Mouse (Mus musculus): ENCODE measurements around the gene Olfr434.
"Not testable (repeated sequence)": the region's sequence is repeated elsewhere in the genome, so short reads cannot be mapped to it uniquely, and the experiment has no call there.

Olfr434 gene

DNA sequence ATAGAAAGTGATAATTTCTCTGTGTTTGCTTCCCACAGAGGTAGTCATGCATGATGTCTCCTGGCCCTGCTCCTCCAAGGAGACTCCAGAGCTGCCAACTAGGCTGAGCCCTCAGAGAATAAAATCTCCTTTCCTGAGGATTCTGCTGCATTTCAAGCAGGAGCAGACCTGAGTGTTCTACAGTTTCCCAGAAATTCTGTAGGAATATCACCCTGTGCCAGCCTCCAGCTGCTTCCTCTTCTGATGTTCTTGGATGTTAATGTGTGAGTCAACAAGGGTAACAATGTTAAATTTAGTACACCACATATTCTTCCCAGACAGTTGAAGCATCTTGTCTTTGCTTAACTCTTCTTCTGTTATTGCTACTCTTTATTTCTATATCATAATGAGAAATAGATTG is at the start of gene Olfr434:
Olfr434 (plus strand) TSS at position 149 of the 400 bp plus-strand sequence.
- DNase-seq (ENCODE audit: extremely low spot score, low read depth, low spot score) = not testable (repeated sequence)

DNA sequence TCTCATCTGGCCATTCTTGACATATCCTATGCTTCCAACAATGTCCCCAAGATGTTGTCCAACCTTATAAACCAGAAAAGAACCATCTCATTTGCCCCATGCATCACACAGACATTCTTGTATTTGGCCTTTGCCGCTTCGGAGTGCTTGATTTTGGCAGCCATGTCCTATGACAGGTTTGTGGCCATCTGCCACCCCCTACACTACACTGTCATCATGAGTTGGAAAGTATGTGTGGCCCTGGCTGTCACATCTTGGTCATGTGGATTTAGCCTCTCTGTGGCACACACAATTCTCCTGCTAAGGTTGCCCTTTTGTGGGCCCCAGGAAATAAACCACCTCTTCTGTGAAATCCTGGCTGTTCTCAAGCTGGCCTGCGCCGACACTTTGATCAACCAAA is 45.6 kb upstream of the Olfr434 start:
- no peak for DNase-seq (ENCODE audit: extremely low spot score, low read depth, low spot score)

- DNase-seq (ENCODE audit: extremely low spot score, low read depth, low spot score) = no peak
These were observed 41.0 kb upstream of the Olfr434 start, which contains the start of gene Olfr13 for GRCm38 (mm10) chr6:43171840-43172239. Gene Olfr13 (plus strand): TSS chr6:43172140.

DNA sequence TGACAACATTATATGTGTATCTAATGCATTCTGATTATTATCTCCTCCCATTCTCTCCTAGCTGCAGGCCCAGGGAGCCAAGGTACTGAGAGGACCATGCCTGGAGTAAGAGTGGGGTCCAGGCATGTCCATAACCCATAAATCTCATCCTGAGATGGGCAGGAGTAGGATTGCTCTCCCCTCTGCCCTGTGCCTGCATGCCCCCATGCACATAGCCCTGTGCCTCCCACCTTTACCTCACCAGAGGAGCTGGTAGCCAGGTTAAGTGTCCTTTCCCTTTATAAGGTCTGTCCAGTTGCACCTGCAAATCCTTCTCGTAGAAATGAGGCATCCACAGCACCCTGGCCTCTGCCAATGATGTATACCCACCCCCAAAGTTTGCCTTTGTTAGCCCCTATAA is 34.7 kb upstream of the Olfr434 start:
- DNase-seq (ENCODE audit: extremely low spot score, low read depth, low spot score) = no peak

GRCm38 (mm10) chr6:43178584-43179501 is 34.0 kb upstream of the Olfr434 start:
- DNase-seq (ENCODE audit: extremely low spot score, low read depth, low spot score) = no peak

DNA sequence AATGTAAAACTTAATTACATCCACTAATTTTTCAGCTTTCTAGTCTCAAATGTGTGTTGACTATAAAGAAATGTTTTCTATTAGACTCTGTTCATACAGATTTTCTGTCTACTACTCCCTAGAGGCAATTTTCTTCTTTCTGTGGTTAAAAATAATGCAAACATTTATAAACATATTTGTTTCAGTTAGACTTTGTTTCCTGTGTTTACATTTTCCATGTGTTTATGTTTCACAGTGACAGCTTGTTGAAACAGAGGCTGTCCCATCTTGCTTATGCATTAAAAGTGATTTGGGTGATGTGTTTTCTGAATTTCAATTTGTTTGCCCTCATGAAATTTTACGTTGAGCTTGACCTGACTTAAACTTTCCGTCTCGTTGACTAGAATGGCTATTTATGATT is 21.8 kb upstream of the Olfr434 start:
- no peak for DNase-seq (ENCODE audit: extremely low spot score, low read depth, low spot score)

DNA sequence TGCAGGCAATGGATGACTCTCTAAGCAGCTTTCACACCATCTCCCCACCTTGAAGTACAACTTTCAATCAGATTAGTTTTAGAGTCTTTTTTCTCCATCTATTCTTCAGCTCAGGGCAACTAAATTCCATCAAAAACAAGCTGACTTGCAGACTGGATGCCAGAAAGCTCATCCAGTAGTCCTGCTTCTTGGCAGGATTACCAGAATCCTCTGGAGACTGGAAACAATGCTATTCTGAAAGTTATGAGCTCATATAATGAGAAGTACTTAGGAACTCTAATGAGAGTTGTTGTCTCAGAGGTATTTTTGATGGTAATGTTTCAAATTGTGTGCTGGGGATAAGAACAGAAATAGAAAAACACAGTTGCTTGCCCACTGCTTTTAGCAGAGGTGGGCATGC is 16.0 kb upstream of the Olfr434 start, which contains the start of gene Olfr435:
Olfr435 (plus strand) TSS at position 366 of the 400 bp plus-strand sequence.
- DNase-seq (ENCODE audit: extremely low spot score, low read depth, low spot score) = no peak

- DNase-seq (ENCODE audit: extremely low spot score, low read depth, low spot score) = no peak
These were observed 14.7 kb upstream of the Olfr434 start for GRCm38 (mm10) chr6:43198094-43198493.

DNA sequence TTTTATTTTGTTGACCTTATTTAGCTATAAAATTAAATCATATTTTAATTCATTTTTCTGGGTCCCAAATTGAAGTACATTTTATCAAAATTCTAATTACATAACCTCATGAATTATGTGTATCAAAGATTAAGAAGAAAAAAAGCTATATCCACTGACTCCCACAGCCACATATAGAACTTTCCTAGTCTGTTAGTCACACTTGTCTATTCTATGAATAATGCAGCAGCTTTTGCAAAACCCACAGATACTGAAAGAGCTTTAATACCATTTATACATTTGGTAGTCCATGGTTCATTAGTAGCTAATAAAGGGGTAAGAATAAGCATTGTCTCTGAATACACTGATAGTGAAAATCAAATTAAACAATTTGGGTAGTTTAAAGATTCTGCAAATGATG is 10.0 kb upstream of the Olfr434 start:
- DNase-seq (ENCODE audit: extremely low spot score, low read depth, low spot score) = no peak

GRCm38 (mm10) chr6:43205355-43205754 is 7.5 kb upstream of the Olfr434 start:
- no peak for DNase-seq (ENCODE audit: extremely low spot score, low read depth, low spot score)

- DNase-seq (ENCODE audit: extremely low spot score, low read depth, low spot score) = not testable (repeated sequence)
These were observed 18.4 kb downstream of the Olfr434 start, which contains the start of gene Olfr47 for GRCm38 (mm10) chr6:43231255-43231654. Gene Olfr47 (plus strand): TSS chr6:43231529.

DNA sequence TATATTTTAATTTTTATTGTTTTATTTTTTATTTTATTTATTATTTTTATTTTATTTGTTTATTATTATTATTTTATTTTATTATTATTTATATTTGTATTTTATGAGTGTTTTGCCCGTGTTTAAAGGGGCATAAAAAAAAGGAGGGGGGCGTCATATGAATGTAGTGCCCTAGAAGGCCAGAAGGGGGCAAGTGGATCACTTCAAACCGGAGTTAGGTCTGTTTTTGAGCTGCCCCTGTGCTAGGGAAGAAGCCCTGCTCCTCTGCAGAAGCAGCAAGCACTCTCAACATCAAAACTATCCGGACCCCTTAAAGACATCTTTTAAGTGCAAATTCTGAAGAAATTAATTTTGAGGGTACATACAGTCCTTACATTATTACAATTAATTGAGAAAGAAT is 29.2 kb downstream of the Olfr434 start:
- no peak for DNase-seq (ENCODE audit: extremely low spot score, low read depth, low spot score)

DNA sequence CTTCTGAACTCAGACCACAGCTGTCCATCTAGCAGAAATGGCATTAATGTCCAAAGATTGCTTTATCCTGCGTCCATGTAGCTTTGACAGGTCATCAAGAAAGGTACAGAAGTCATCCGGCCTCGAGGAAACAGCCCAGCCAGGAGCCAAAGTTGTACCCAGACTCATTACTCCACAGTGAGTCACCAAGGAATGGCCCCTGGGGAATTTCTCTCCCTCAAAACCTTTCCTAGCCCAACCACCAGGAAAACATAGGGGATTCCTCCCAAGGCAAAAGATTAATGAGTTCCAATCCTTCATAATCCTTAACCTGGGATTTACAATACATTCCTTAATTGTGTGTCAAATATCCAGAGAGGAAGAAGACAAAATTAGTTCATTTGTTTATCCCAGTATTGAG is 34.6 kb downstream of the Olfr434 start:
- no peak for DNase-seq (ENCODE audit: extremely low spot score, low read depth, low spot score)

GRCm38 (mm10) chr6:43252994-43253393 is 40.2 kb downstream of the Olfr434 start:
- DNase-seq (ENCODE audit: extremely low spot score, low read depth, low spot score) = no peak

- no peak for DNase-seq (ENCODE audit: extremely low spot score, low read depth, low spot score)
These were observed 41.5 kb downstream of the Olfr434 start for GRCm38 (mm10) chr6:43254193-43254926.

DNA sequence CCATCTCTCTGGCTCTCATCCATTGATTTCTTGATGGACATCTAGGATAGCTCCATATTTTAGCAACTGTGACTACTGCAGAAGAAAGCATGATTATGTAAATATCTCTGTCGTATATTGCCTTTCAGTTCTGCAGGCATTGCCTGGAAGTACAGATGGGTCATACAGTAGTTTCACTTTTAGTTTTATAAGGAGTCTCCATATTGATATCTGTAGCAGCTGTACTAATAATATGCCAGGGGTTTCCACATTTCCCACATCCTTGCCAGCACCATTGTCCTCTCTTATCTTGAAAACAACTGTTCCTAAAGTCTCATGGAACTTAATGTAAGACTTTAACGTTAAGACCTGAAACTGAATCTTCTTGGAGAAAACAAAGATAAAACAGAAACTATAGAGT is 47.9 kb downstream of the Olfr434 start:
- DNase-seq (ENCODE audit: extremely low spot score, low read depth, low spot score) = no peak

DNA sequence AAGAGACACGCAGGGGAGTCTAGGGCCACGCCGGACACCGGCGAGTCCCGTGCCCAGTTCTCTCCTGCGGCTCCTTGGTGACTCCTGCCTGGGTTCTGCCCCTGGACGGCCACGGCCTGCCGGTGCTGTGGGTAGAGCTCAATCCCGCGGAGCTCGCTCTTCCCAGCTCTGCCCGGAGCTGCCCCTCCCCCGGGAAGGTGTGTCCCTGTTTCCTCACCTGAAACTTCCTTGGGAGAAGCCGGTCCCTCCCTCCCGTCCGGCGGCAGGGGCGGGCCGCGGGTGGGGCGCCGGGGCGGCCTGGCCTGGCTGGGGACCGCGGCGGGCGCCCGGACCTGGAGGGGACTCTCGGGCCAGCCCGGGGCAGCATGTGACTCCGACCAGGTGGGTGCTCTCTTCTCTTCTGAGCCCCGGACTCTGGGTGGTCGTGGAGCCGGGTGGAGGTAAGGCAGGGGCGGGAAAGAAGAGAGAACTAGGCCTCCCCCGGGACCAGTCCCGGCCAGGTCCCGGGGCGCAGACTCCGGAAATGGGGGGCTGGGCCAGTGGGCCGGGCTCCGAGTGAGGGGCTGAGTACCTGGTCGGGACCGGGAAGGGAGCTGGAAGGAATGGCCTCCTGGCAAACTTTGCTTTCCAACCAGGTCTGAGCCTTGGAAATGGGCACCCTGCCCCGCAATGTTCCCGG is 52.7 kb downstream of the Olfr434 start, which contains the start of gene Arhgef5:
Arhgef5 (plus strand) TSS at position 220 of the 679 bp plus-strand sequence.
- DNase-seq (ENCODE audit: extremely low spot score, low read depth, low spot score) = no peak

DNA sequence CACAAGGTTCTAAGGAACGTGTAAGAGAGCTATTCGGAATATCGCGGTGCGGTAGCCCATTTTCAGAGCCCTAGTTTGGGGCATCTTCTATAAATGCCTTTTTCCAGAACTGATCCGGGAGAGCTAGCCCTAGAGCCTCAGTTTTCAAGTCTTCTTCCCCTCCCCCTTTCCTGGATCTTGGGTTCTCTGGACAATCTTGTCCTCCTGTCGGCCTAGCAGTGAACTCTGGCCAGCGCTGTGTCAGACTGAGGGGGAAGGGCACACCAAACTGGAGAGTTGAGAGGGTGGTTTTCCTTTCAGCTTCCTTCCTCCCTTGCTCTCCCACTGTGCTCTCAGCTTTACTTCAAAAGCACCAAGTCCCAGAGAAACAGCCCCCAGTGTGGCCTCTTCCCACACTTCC is 53.5 kb downstream of the Olfr434 start:
- DNase-seq (ENCODE audit: extremely low spot score, low read depth, low spot score) = no peak

Data from hindlimb bud, embryonic 11.5 days (tissue).